Mouse (Mus musculus) hindlimb bud, embryonic 11.5 days (tissue): ENCODE results near the gene Zdhhc1.
A peak's percentile ranks its signal among the peaks of the same experiment; 100 is the strongest.

Experiments
- DNase-seq: peaks from one replicate; pipeline ENCODE4 v3.0.0-alpha.2; 2012; ENCODE audit warnings: low read depth, low spot score; ENCODE audit errors: extremely low spot score

Zdhhc1 gene

GRCm38 (mm10) chr8:105464595-105464994, 32.1 kb downstream of the Zdhhc1 start:
- DNase-seq = no peak

- DNase-seq = no peak
Measured at GRCm38 (mm10) chr8:105461085-105461803, 35.5 kb downstream of the Zdhhc1 start.

- DNase-seq = no peak
Measured at GRCm38 (mm10) chr8:105455218-105455617, 41.5 kb downstream of the Zdhhc1 start.

GRCm38 (mm10) chr8:105454088-105454487, 42.6 kb downstream of the Zdhhc1 start:
- DNase-seq = no peak

- DNase-seq = no peak
Measured at GRCm38 (mm10) chr8:105453296-105453695, 43.4 kb downstream of the Zdhhc1 start.

- DNase-seq = no peak
Measured at GRCm38 (mm10) chr8:105451903-105452603, 44.6 kb downstream of the Zdhhc1 start.

GRCm38 (mm10) chr8:105450977-105451376, 45.7 kb downstream of the Zdhhc1 start:
- no peak for DNase-seq

- DNase-seq = no peak
Measured at GRCm38 (mm10) chr8:105448596-105448995, 48.1 kb downstream of the Zdhhc1 start.

GRCm38 (mm10) chr8:105448188-105448587, 48.5 kb downstream of the Zdhhc1 start:
- DNase-seq = no peak

- no peak for DNase-seq
Measured at GRCm38 (mm10) chr8:105446127-105446552, 50.6 kb downstream of the Zdhhc1 start.

- DNase-seq = no peak
Measured at GRCm38 (mm10) chr8:105445296-105446126, 51.2 kb downstream of the Zdhhc1 start.

- no peak for DNase-seq
Measured at GRCm38 (mm10) chr8:105442661-105443060, 54.0 kb downstream of the Zdhhc1 start.

- DNase-seq = peak; percentile 37
Measured at GRCm38 (mm10) chr8:105441433-105441832, 55.3 kb downstream of the Zdhhc1 start.

GRCm38 (mm10) chr8:105438865-105439264, 57.8 kb downstream of the Zdhhc1 start:
- DNase-seq = no peak

- no peak for DNase-seq
Measured at GRCm38 (mm10) chr8:105437078-105437748, 59.5 kb downstream of the Zdhhc1 start.

- no peak for DNase-seq
Measured at GRCm38 (mm10) chr8:105436218-105436617, 60.5 kb downstream of the Zdhhc1 start.

GRCm38 (mm10) chr8:105434136-105434535, 62.6 kb downstream of the Zdhhc1 start:
- DNase-seq = no peak

GRCm38 (mm10) chr8:105433511-105433910, 63.2 kb downstream of the Zdhhc1 start:
- no peak for DNase-seq

- DNase-seq = no peak
Measured at GRCm38 (mm10) chr8:105433021-105433420, 63.7 kb downstream of the Zdhhc1 start.

- no peak for DNase-seq
Measured at GRCm38 (mm10) chr8:105431743-105432515, 64.8 kb downstream of the Zdhhc1 start.
